Mouse (Mus musculus) embryonic facial prominence, embryonic 13.5 days (tissue): ENCODE data around the gene Olfr98. TPM values are rescaled to one million over a fixed set of nuclear protein-coding genes. Genes with fewer than 3 reads are reported as not detected.
"Not testable (repeated sequence)": the region's sequence is repeated elsewhere in the genome, so short reads cannot be mapped to it uniquely, and the experiment has no call there.

ENCODE experiments used
- ATAC-seq: fragments of 200-750 bp; cut with Nextera tagmentation; 2 replicates; pipeline ENCODE4 v1.8.0; 2017; ENCODE audit warnings: low read depth; ENCODE audit not compliant: insufficient number of reproducible peaks, insufficient read depth, low FRiP score, low TSS enrichment
- H3K27ac ChIP-seq: fragments of 300-500 bp; sonication (generic); 2 replicates; pipeline ENCODE4 v1.5.1; 2015; ENCODE audit warnings: moderate library complexity, mild to moderate bottlenecking, inconsistent platforms
- H3K27me3 ChIP-seq: fragments of 300-500 bp; sonication (generic); 2 replicates; pipeline ENCODE4 v1.6.1; 2015; ENCODE audit warnings: mild to moderate bottlenecking, inconsistent platforms
- H3K36me3 ChIP-seq: fragments of 300-500 bp; sonication (generic); 2 replicates; pipeline ENCODE4 v1.6.1; 2015; ENCODE audit warnings: mild to moderate bottlenecking, inconsistent platforms
- H3K4me1 ChIP-seq: fragments of 300-500 bp; sonication (generic); 2 replicates; pipeline ENCODE4 v1.6.1; 2015; ENCODE audit warnings: inconsistent platforms
- H3K4me2 ChIP-seq: fragments of 300-500 bp; sonication (generic); 2 replicates; pipeline ENCODE4 v1.6.1; 2015; ENCODE audit warnings: moderate library complexity, mild to moderate bottlenecking, inconsistent platforms
- H3K4me3 ChIP-seq: fragments of 300-500 bp; sonication (generic); 2 replicates; pipeline ENCODE4 v1.5.1; 2015; ENCODE audit warnings: mild to moderate bottlenecking, inconsistent platforms
- H3K9ac ChIP-seq: fragments of 300-500 bp; sonication (generic); 2 replicates; pipeline ENCODE4 v1.6.1; 2015; ENCODE audit warnings: mild to moderate bottlenecking, inconsistent platforms
- H3K9me3 ChIP-seq: fragments of 300-500 bp; sonication (generic); 2 replicates; pipeline ENCODE4 v1.6.1; 2016; ENCODE audit warnings: inconsistent platforms
- WGBS: fragments of 180-500 bp; shearing (Covaris S2); methylation state at CpG from one replicate; pipeline ENCODE4 v1.1.7; 2015; ENCODE audit warnings: mixed read lengths; 5-methylcytosine and 5-hydroxymethylcytosine counted together
- polyA plus RNA-seq: library from polyadenylated mRNA; unstranded; fragments of >200 nt; fragmentation: Nextera tagmentation; extraction: Ambion mirVana; gene quantifications from 2 replicates; pipeline ENCODE4 v1.2.1, GENCODE M21; 2015

The Olfr98 gene
- polyA plus RNA-seq, 1 experiment from 2014 or later: not detected

DNA sequence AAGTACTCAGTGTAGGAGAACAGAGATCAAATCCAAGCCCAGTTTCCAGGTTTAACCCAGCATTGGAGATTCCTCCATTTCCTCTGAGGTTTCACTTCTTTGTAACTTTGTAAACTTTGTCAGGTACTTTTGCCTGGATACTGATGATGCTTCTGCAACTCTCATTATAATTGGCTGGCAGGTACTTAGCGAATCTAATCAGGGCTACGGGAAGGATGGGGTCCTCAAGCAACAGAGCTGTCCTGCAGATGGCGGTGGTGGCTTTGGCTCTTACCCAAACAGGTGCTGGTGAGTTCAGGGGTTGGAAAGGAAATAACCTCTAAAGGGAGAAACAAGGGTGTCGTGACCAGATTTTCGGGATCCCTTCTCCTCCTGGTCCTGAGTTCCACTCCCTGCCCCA is 16.8 kb downstream of the Olfr98 start:
- no peaks in the 10 kb centered on the region for H3K36me3 ChIP-seq
- no peaks in the 10 kb centered on the region for H3K9me3 ChIP-seq
- H3K27ac ChIP-seq: no peak overlapping the region
- no peak overlapping the region for H3K4me2 ChIP-seq
- no peak for ATAC-seq
- H3K4me3 ChIP-seq: no peak overlapping the region
- H3K27me3 ChIP-seq: no peaks in the 10 kb centered on the region
- no peaks in the 10 kb centered on the region for H3K4me1 ChIP-seq
- H3K9ac ChIP-seq: no peak overlapping the region
- 27% methylated on average over 5 of the region's 5 CpGs for WGBS

GRCm38 (mm10) chr17:37242198-37242597 is 21.4 kb downstream of the Olfr98 start:
- ATAC-seq: no peak
- H3K4me2 ChIP-seq: no peak overlapping the region

DNA sequence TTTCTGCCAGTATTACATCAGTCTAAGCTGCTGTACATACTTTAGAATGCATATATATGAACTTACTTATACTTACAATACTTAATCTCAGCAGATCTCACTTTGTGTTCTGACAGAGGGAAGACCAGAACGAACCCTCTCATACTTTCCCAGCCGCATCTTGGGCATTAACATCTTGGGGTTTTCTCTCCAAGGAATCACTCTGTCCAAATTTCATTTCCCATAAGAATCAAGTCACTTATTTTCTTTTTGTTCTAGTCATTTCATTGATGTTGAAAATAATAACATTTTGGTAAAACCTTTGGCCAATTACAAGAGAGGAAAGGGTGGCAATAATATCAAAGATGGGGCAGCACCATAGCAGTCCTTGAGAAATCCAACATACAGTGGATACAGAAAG is 26.3 kb downstream of the Olfr98 start, which contains the start of gene Olfr97:
Gene Olfr97, minus strand, starts transcription at position 101 of the 400 bp plus-strand sequence.
- not testable (repeated sequence) for H3K27me3 ChIP-seq, H3K4me2 ChIP-seq, ATAC-seq, H3K4me1 ChIP-seq, H3K9ac ChIP-seq, H3K36me3 ChIP-seq, H3K4me3 ChIP-seq, H3K9me3 ChIP-seq, H3K27ac ChIP-seq
- WGBS: 91% methylated on average over 2 of the region's 2 CpGs

More at GRCm38 (mm10) chr17:37242198-37242597, 21.4 kb downstream of the Olfr98 start:
- no peaks in the 10 kb centered on the region for H3K36me3 ChIP-seq
- H3K27me3 ChIP-seq: no peaks in the 10 kb centered on the region
- no peaks in the 10 kb centered on the region for H3K9me3 ChIP-seq
- no peak overlapping the region for H3K9ac ChIP-seq
- 60% methylated on average over 3 of the region's 3 CpGs for WGBS
- H3K4me3 ChIP-seq: no peak overlapping the region
- H3K4me1 ChIP-seq: no peaks in the 10 kb centered on the region
- no peak overlapping the region for H3K27ac ChIP-seq

GRCm38 (mm10) chr17:37221879-37222278 is 41.7 kb downstream of the Olfr98 start:
- H3K27me3 ChIP-seq: no peaks in the 10 kb centered on the region
- H3K27ac ChIP-seq: no peak overlapping the region
- H3K4me3 ChIP-seq: no peak overlapping the region
- no peak overlapping the region for H3K4me2 ChIP-seq
- peaks cover 5% of the 10 kb centered on the region; the same call in 1 of the 2 replicates for H3K9me3 ChIP-seq
- H3K36me3 ChIP-seq: no peaks in the 10 kb centered on the region
- H3K9ac ChIP-seq: no peak overlapping the region
- ATAC-seq: no peak
- 42% methylated on average over 1 of the region's 1 CpGs for WGBS
- no peaks in the 10 kb centered on the region for H3K4me1 ChIP-seq

DNA sequence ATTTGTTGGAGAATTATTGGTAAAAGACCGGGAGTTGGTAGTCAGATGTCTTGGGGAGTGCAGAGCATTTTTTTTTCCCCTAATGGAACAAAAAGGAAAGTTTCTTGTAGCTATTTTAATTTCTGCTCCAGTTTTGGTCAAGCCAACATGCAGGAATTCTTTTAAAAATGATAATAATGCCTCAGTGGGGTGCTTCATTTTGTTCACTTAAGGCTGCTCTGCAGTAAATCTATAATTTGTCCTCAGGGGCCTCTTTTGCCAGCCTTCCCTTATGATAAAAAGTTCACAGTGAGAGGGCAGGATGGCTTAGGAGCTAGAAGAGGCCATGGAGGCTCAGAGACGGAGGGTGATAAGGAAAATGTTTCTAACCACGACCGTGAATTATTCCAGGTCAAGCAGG is 43.7 kb downstream of the Olfr98 start, which contains the start of gene Olfr96:
Gene Olfr96, plus strand, starts transcription at position 301 of the 400 bp plus-strand sequence.
- H3K36me3 ChIP-seq: no peaks in the 10 kb centered on the region
- peaks cover 5% of the 10 kb centered on the region; the same call in 1 of the 2 replicates for H3K9me3 ChIP-seq
- no peaks in the 10 kb centered on the region for H3K4me1 ChIP-seq
- no peak within 1 kb of the TSS for H3K4me2 ChIP-seq
- no peak within 1 kb of the TSS for H3K27ac ChIP-seq
- H3K4me3 ChIP-seq: no peak within 1 kb of the TSS
- no peaks in the 10 kb centered on the region for H3K27me3 ChIP-seq
- WGBS: 66% methylated on average over 4 of the region's 4 CpGs
- ATAC-seq: no peak
- H3K9ac ChIP-seq: no peak within 1 kb of the TSS

- Histone ChIP-seq H3K9me3 (peaks cover 5% of the 10 kb centered on the region; the same call in 1 of the 2 replicates), H3K9ac (no peak overlapping the region), H3K27ac (no peak overlapping the region), H3K4me2 (no peak overlapping the region), H3K36me3 (no peaks in the 10 kb centered on the region), H3K4me3 (no peak overlapping the region), H3K27me3 (peaks cover 4% of the 10 kb centered on the region; the same call in 1 of the 2 replicates), H3K4me1 (no peaks in the 10 kb centered on the region)
- 84% methylated on average over 3 of the region's 3 CpGs for WGBS
- no peak for ATAC-seq
These were observed 45.1 kb downstream of the Olfr98 start for GRCm38 (mm10) chr17:37218486-37218885.

DNA sequence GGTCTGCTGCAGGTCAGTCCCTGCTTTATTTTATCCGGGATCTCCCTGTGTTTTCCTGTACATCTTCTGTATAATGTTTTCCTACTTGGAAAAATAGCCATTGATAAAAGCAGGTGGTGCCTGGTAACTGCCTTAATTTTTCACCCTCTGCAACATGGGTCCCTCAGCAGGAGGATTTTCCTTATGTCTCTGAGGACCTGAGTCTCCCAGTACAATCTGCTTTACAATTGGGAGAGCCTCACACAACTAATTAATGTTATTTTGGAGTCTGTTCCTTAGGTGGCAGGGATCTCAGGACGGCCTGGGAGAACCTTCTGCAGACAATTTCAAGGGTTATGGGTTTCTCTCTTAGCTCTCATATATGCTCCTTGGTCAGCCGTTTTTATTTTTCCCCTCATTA is 50.5 kb downstream of the Olfr98 start, which contains the start of gene Olfr95:
Gene Olfr95, minus strand, starts transcription at position 101 of the 400 bp plus-strand sequence.
- no peaks in the 10 kb centered on the region for H3K4me1 ChIP-seq
- WGBS: 73% methylated on average over 3 of the region's 3 CpGs
- no peaks in the 10 kb centered on the region for H3K36me3 ChIP-seq
- H3K4me2 ChIP-seq: no peak within 1 kb of the TSS
- no peak within 1 kb of the TSS for H3K9ac ChIP-seq
- H3K4me3 ChIP-seq: no peak within 1 kb of the TSS
- no peak within 1 kb of the TSS for H3K27ac ChIP-seq
- peaks cover 5% of the 10 kb centered on the region for H3K9me3 ChIP-seq
- peaks cover 31% of the 10 kb centered on the region for H3K27me3 ChIP-seq
- no peak for ATAC-seq

Other genes starting within 250 kb of the Olfr98 start
- 0.30 and 0.31 TPM in 2 replicates for gene Mog, start 240.4 kb downstream of the Olfr98 start, polyA plus RNA-seq
- 15.8 and 16.1 TPM in 2 replicates for gene Gabbr1, start 217.8 kb downstream of the Olfr98 start, polyA plus RNA-seq
- gene Olfr90, start 175.2 kb downstream of the Olfr98 start, polyA plus RNA-seq: 0.10 TPM in 1 of 2 replicates, not detected in the other
- gene Olfr91, start 165.5 kb downstream of the Olfr98 start, polyA plus RNA-seq: not detected in 2 replicates
- gene Olfr92, start 143.7 kb downstream of the Olfr98 start, polyA plus RNA-seq: not detected in 2 replicates
- not detected in 2 replicates for gene Olfr93, start 102.3 kb downstream of the Olfr98 start, polyA plus RNA-seq
- gene Ubd, start 69.9 kb downstream of the Olfr98 start, polyA plus RNA-seq: not detected in 2 replicates
- gene Olfr94, start 62.8 kb downstream of the Olfr98 start, polyA plus RNA-seq: not detected in 2 replicates
- not detected in 2 replicates for gene Olfr95, start 50.6 kb downstream of the Olfr98 start, polyA plus RNA-seq
- not detected in 2 replicates for gene Olfr96, start 43.6 kb downstream of the Olfr98 start, polyA plus RNA-seq
- not detected in 2 replicates for gene Olfr97, start 26.4 kb downstream of the Olfr98 start, polyA plus RNA-seq
- gene H2-M3, start 6.5 kb upstream of the Olfr98 start, polyA plus RNA-seq: 0.94 and 1.4 TPM in 2 replicates
- gene Olfr99, start 19.7 kb upstream of the Olfr98 start, polyA plus RNA-seq: not detected in 2 replicates
- not detected in 2 replicates for gene Olfr101, start 40.6 kb upstream of the Olfr98 start, polyA plus RNA-seq
- gene Olfr102, start 53.3 kb upstream of the Olfr98 start, polyA plus RNA-seq: not detected in 2 replicates
- gene Olfr103, start 75.9 kb upstream of the Olfr98 start, polyA plus RNA-seq: not detected in 2 replicates
- gene Olfr104-ps, start 95.8 kb upstream of the Olfr98 start, polyA plus RNA-seq: not detected in 2 replicates
- gene Olfr105-ps, start 115.3 kb upstream of the Olfr98 start, polyA plus RNA-seq: not detected in 2 replicates
- not detected in 2 replicates for gene Olfr106-ps, start 126.6 kb upstream of the Olfr98 start, polyA plus RNA-seq
- gene Olfr107, start 135.5 kb upstream of the Olfr98 start, polyA plus RNA-seq: not detected in 2 replicates
- not detected in 2 replicates for gene Olfr108, start 181.7 kb upstream of the Olfr98 start, polyA plus RNA-seq
- gene Olfr109, start 195.2 kb upstream of the Olfr98 start, polyA plus RNA-seq: not detected in 2 replicates
- not detected in 2 replicates for gene H2-M2, start 219.8 kb upstream of the Olfr98 start, polyA plus RNA-seq
- gene Olfr110, start 228.7 kb upstream of the Olfr98 start, polyA plus RNA-seq: not detected in 2 replicates
- not detected in 2 replicates for gene Olfr111, start 244.3 kb upstream of the Olfr98 start, polyA plus RNA-seq